Mouse (Mus musculus) liver, postnatal 0 days (tissue): Measurements from ENCODE around the gene A030005K14Rik.

Source experiments
- CTCF ChIP-seq: sonication (generic); IDR thresholded peaks from 2 replicates; pipeline ENCODE4 v1.5.1; 2016; ENCODE audit warnings: antibody characterized with exemption, low read depth
- EP300 ChIP-seq: IDR thresholded peaks from 2 replicates; pipeline ENCODE4 v1.6.1; 2016; ENCODE audit warnings: antibody characterized with exemption, low read depth, mild to moderate bottlenecking

DNA sequence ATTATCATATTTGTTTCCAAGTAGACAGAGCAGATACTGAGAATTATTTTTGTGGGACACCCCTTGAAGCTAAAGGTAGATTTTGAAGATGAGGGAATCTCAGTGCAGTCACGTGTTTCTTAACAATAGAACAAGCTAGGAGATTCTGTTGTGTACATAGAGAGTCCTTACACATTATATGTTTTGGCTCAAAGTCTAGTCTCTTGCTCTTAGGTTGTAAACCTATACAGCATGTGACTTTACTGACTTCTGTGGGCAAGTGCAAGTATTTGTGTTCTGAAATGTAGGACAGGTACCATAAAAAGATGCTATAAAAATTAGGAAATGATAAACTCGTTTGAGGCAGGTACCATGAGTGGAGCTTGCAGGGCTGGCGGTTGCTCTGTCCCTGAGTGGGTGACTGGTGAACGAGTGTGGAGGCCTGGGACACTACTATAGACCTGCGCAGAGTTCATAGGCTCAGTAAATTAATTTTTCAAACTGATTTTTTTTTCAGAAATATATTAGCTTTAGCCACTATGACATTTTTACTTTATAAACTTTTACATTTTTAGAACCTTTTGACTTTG is 48.3 kb upstream of the A030005K14Rik start:
- no peak for TF ChIP-seq CTCF
- TF ChIP-seq EP300, result no peak
